Mouse (Mus musculus): ENCODE results near the gene Snd1.

The Snd1 gene

GRCm38 (mm10) chr6:28635092-28635491 is 160.2 kb downstream of the Snd1 start:
- CTCF ChIA-PET = no interaction called here

DNA sequence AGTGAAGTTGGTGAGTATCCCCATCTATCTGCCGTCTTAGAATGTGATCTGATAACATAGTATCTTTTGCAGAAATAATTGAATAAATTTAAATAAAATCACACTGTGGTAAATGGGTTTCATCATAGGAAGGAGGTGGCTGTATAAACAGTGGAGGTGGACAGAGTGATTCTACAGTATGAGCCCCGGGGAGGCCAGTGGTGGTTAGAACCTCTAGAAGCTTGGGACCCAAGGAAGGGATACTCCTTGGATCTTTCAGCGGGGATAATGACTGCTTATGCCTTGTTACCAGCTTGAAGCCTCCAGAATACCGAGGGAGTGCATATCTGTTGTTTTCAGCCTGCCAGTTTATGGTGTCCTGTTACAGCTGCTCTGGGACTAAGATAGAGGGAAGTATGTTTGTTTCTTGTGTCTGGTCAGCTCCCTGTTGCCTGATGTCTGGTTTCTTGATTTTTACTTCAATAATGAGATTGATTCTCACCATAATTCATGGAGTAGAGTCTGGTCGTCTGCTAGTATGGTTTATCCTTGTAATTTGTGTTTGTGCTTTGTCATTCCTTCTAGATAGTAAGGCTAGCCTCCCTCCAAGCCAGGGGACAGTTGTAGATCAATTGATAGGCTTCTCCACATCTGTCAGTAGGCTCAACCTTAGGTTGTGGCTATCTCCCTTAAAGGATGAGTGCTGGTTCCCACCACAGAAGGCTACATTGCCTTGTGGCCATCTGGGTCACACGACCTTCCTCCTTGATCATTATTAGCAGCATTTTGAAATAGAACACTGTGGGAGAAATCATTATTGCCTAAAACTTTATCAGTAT is 160.8 kb downstream of the Snd1 start:
- CTCF ChIA-PET = no interaction called here

DNA sequence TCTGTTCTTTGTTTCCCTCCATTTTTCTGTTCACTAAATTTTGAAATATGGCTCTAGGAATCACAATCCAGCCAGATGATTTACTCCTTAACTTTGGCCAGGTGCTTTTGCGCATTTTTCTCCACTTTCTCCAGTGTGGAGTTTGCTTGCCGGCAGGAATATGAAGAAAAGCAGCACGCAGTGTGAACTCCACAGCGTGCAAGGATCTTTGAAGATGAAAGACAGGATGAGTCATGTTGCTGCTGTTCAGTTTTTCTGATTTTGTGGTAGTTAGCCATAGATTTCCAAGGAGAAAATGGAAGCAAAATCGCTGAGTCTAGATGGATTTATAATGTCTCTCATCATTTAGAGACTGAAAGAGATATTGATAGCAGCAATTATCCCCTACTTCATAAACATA is 165.1 kb downstream of the Snd1 start:
- CTCF ChIA-PET = no interaction called here

GRCm38 (mm10) chr6:28642909-28643308 is 168.0 kb downstream of the Snd1 start:
- CTCF ChIA-PET = no interaction called here

GRCm38 (mm10) chr6:28645231-28645630 is 170.3 kb downstream of the Snd1 start:
- CTCF ChIA-PET = no interaction called here

DNA sequence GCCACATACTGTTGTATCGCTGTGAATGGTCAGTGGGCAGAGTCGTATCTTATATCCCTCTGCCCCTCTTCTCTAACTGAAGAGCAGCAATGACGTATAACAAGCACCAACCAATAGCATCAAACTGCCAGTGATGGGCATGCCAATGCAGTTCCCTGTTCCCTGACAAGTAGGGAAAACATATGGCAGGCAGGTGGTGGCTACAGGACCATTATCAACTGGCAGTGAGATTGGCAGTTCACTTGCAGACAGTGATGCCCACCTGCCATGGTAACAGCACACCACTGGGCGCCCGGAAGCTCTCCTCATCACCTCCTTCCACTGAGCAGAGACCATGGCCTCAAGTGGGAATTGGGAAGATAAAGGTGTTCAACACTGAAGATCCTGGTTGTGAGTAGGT is 181.6 kb downstream of the Snd1 start:
- CTCF ChIA-PET = no interaction called here

DNA sequence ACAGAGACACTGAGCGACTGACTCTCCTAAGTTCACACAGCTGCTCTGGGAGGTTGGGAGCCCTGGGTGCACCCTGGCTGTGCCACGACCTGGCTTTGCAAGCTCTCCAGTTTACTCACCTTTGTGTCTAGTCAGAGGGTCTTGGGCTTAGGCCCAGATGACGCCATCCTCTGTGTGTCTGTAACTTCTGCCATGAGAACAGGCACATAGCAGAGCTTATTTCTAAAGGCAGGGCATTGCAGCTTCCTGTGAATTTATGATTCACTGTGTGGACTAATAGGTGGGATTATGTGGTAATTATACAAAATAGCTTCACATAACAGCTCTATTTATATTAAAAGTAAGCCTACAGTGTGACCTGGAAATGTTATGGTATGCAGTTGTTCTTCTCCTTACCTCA is 188.1 kb downstream of the Snd1 start:
- CTCF ChIA-PET = no interaction called here

GRCm38 (mm10) chr6:28663670-28664069 is 188.7 kb downstream of the Snd1 start:
- CTCF ChIA-PET = no interaction called here

DNA sequence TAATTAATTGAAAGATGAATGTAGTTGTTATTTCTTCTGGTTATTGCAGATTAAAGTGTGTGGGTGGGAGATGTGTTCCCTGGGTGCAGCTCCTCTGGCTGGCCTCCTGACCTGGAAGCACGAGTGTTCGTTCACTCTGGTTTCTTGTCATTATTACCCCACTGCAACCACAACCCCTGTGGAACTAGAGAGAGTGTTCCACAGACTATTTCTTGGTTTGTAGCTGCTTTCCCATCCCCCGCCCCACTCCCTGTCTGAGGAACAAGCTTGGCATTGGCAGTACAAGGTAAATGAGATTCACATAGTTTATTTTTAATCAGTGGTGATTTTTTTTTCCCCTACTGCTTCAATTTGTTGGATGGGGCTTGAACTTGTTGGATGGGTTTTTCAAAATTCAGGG is 189.8 kb downstream of the Snd1 start:
- CTCF ChIA-PET = no interaction called here

DNA sequence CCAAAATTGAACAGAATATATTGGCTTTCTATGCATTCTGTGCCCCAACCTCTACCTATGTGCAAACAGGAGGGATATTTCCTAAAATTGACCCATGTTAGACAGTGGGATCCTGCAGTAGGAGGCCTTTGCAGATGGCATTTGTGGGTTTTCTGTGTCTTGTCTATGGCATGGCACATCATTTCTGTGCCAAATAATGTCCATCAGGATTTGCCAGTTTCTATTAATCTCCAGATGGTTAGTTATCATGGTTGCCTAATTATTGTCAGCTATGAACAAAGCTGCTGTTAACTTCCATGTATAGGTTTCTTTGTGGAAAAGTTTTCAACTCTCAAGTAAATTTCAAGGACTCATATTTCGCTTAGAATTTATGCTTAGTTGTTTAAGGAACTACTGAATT is 192.6 kb downstream of the Snd1 start:
- CTCF ChIA-PET = no interaction called here

GRCm38 (mm10) chr6:28669251-28669650 is 194.3 kb downstream of the Snd1 start:
- CTCF ChIA-PET = interaction anchor here (0.6 kb wide), 1 partner anchor 274 kb away, joined by 3 read pairs; no protein-coding TSS in a partner anchor

GRCm38 (mm10) chr6:28672388-28672787 is 197.4 kb downstream of the Snd1 start:
- CTCF ChIA-PET = interaction anchor here (0.6 to 0.9 kb wide), 3 partner anchors 21 to 316 kb away, joined by 3 read pairs; no protein-coding TSS in a partner anchor

- CTCF ChIA-PET = no interaction called here
These were observed 199.7 kb downstream of the Snd1 start for GRCm38 (mm10) chr6:28674686-28675085.

DNA sequence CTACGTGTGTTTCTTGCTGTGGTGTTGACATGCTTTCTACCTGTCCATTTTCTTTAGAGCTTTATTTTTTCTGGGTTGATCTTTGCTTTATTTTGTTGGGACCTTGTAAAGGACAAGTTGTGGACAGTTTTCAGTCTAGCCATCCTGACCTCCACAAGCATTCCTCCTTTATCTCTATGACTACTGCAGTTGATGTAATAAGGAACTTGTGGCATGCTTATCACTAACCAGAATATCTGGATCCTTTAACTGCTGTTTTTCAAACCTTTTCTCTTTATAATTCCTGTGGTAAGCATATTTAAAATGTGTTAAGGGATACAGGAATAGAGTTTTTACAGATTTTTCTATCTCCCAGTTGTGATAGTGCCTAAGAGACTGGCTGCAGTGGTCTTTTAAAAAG is 204.0 kb downstream of the Snd1 start:
- CTCF ChIA-PET = no interaction called here

DNA sequence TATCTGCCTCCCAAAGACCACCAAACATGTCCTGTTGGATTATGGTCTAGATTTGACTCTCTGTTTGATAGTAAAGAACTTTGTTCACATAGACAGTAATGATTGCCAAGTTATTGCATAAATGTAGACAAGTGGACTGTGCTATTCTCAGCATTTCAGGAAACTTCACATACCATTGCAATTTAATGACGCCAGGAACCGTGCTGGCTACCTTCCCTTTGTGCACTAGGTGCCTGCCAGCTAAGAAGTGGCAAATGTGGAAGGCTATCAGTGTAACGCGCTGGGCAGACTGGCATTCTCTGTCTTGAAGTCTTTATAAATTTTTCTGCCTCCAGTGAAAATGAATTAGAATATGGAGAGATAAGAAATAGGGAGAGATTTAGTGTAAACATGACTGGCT is 205.6 kb downstream of the Snd1 start:
- CTCF ChIA-PET = no interaction called here

DNA sequence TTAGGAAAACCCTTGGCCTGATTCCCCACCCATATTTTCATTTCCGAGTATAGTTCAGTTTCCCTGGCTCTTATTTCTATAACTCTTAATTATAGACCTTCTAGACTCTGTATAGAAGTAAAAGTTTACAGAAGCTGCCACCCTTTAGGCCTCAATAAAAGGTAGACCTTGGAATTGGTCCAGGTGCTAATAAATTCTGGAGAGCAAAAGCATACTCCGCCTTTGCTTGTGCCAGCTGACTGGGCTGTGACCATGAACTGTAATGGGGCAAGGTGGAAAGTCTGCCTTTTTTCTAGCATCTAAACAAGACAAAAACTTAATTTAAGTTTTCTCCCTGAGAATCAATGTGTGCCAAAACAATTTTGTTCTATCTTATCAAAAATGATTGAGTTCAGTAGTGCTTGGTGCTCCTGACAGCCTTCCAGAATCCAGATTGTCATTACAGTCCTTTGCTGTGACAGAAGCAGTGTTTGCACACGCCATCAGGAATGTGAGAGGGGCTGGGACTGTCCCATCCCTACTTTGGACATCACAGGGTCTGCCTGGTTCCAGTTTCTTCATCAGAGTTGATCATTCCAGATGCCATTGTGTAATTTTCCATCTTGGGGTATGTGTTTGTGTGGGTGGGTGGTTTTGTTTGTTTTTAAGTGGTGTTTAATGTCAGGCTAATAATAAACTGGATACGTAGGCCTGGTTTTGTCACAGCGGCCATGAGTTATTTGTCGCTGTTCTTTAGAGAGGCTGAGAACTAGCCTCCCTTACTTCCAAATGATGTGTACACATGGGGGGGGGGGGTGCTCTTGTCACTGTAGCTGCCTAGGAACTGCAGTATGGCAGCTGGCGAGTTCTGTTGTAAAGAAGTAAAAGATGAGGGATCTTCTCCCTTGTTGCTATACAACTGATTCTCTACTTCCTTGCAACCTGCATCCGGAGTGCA is 206.8 kb downstream of the Snd1 start:
- CTCF ChIA-PET = no interaction called here

DNA sequence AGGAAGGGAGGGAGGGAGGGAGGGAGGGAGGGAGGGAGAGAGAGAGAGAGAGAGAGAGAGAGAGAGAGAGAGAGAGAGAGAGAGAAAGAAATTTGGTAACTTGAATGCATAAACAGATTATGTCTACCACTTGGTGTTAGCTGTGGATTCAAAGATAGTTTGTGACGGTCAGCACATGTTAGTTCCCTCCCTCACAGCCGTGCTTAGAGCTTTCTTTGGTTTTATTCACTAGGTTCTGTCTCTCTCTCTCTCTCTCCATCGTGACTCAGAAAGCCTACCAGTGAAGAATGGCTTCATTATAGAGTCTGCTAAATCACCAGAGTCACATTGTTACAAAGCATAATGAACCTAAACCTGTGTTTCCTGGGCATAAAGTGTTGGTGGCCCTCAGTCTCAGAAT is 210.1 kb downstream of the Snd1 start:
- CTCF ChIA-PET = no interaction called here

DNA sequence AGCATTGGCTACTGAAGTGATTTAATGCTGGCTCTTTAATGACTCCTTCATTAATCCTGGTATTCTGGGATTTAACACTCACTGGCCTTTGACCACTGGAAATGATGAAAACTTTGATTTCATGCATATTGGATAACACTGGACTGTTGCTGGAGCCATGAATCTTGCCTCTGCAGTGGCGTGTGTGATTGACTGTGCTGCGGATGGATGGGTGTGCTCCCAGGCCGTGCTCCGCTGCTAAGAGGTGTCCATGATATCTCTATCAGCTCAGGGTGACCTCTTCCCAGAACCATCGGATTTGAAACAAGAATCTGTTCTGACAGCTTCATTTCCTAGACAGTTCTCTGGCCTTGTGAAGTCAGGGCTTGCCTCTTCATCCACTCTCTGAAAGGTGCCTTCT is 210.8 kb downstream of the Snd1 start:
- CTCF ChIA-PET = no interaction called here

DNA sequence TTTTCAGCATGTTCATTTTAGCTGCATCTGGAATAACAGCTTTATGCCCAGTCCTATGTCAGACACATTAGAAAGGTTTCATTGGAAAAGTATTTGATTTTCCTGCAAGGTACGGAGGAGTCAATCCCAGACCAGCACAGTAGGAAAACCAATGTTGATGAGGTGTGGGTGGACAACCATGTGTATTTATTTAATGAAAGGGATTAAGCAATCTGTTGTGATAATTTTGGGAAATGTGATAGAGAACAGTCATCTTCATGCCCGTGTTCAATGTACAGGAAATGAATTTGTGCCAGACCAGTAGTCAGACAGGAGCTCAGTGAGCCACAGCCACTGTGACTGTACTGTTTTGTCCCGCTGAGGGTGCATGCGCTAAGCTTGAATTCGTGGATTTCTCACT is 212.8 kb downstream of the Snd1 start:
- CTCF ChIA-PET = no interaction called here

- CTCF ChIA-PET = no interaction called here
These were observed 217.7 kb downstream of the Snd1 start for GRCm38 (mm10) chr6:28692659-28693058.

DNA sequence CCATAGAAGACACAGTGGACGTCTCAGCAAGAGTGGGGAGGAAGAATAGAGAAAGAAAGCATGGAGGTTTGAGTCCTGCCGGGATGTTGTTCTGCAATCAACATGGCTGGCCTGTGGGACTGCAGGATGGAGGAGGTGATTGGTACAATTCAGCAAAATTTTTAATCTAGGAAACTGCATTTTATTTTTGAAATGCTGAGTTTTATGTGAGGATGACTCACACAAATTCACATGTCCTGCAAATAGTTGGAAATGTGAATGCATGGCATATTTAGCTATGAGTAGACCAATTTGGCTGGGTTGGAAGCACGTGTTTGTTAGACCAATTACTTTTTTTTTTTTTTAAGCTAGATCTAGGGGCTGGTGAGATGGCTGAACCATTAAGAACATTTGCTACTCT is 222.3 kb downstream of the Snd1 start:
- CTCF ChIA-PET = no interaction called here

DNA sequence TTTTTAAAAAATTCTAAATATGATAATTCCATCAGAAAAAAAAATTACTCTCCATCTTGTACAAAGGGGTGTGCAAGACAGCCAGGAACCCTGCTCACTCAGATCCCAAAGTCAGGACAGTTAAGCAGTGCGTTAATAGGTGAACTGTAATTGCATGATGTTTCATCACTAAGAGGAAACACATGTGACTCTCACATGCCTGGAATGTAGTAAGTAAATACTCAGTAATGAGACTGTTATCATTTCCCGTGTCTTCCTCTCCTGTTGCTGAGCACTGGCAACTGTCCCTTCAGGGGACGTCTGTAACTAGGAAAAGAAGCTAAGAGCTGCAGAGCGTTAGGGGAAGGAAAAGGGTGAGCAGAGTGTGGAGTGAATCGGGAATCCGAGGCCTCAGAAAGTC is 229.7 kb downstream of the Snd1 start:
- CTCF ChIA-PET = no interaction called here
